Mouse (Mus musculus) gastrocnemius, postnatal 4 days (tissue): ENCODE measurements around the gene AB124611. TPM values are rescaled to one million over a fixed set of nuclear protein-coding genes. Genes with fewer than 3 reads are reported as not detected.
"Not testable (repeated sequence)": the region's sequence is repeated elsewhere in the genome, so short reads cannot be mapped to it uniquely, and the experiment has no call there.

Experiments
- DNase-seq, 2 experiments: peaks; one replicate each; pipeline ENCODE4 v3.0.0; 2021 to 2022; ENCODE audit warnings: low spot score in 2 of 2, mixed read lengths in 2 of 2
- long read RNA-seq, 2 experiments: library from polyadenylated mRNA; stranded (forward); transcript quantifications; one replicate each; pipeline ENCODE4 v2.0.0; 2021
- total RNA-seq, 2 experiments: library from RNA; stranded (reverse); gene quantifications; 2 replicates each; pipeline ENCODE4 v1.2.3; 2021

AB124611 gene
- 1 to 10 TPM; 1.9 to 2.0 TPM for total RNA-seq
- long read RNA-seq, experiment 1: 0 reads
- long read RNA-seq, experiment 2, partial matches to known transcripts: 1 of 6 reads
- long read RNA-seq, experiment 2, other reads (novel, unspliced or antisense): 3 of 6 reads

- no peak for DNase-seq
Observed at GRCm38 (mm10) chr9:21525937-21526633, at the start of gene AB124611. TSS of gene AB124611 (plus strand) at chr9:21526176.

GRCm38 (mm10) chr9:21477707-21478106, 48.3 kb upstream of the AB124611 start:
- no peak for DNase-seq

GRCm38 (mm10) chr9:21484065-21484464, 41.9 kb upstream of the AB124611 start:
- DNase-seq: no peak

GRCm38 (mm10) chr9:21488246-21488645, 37.7 kb upstream of the AB124611 start:
- not testable (repeated sequence) for DNase-seq

- no peak for DNase-seq
Observed at GRCm38 (mm10) chr9:21490696-21491095, 35.3 kb upstream of the AB124611 start.

GRCm38 (mm10) chr9:21493907-21494306, 32.1 kb upstream of the AB124611 start:
- DNase-seq: no peak

GRCm38 (mm10) chr9:21494726-21495125, 31.2 kb upstream of the AB124611 start:
- DNase-seq: no peak

GRCm38 (mm10) chr9:21496308-21497049, 29.5 kb upstream of the AB124611 start:
- peak; percentile 42 to 79 for DNase-seq

GRCm38 (mm10) chr9:21497050-21497542, 28.9 kb upstream of the AB124611 start:
- DNase-seq: no peak

- no peak for DNase-seq
Observed at GRCm38 (mm10) chr9:21497664-21498063, 28.3 kb upstream of the AB124611 start.

GRCm38 (mm10) chr9:21498284-21498902, 27.6 kb upstream of the AB124611 start:
- DNase-seq: no peak

- no peak for DNase-seq
Observed at GRCm38 (mm10) chr9:21503352-21503751, 22.6 kb upstream of the AB124611 start.

GRCm38 (mm10) chr9:21505767-21506166, 20.2 kb upstream of the AB124611 start:
- no peak for DNase-seq

- no peak for DNase-seq
Observed at GRCm38 (mm10) chr9:21507753-21508430, 18.1 kb upstream of the AB124611 start.

- no peak for DNase-seq
Observed at GRCm38 (mm10) chr9:21508871-21509404, 17.0 kb upstream of the AB124611 start.

- DNase-seq: peak; percentile 89 to 93
Observed at GRCm38 (mm10) chr9:21509772-21510688, 15.9 kb upstream of the AB124611 start, which contains the start of gene Tmed1. TSS of gene Tmed1 (minus strand) at chr9:21510252.

- DNase-seq: no peak
Observed at GRCm38 (mm10) chr9:21510689-21511015, 15.3 kb upstream of the AB124611 start.

- DNase-seq: no peak
Observed at GRCm38 (mm10) chr9:21511052-21511451, 14.9 kb upstream of the AB124611 start.

GRCm38 (mm10) chr9:21513466-21513865, 12.5 kb upstream of the AB124611 start:
- DNase-seq: no peak
